Mouse (Mus musculus): ENCODE measurements around the gene Cd180.

Cd180 gene

GRCm38 (mm10) chr13:102778859-102779258 is 85.5 kb downstream of the Cd180 start:
- DNase-seq (ENCODE audit: low read depth, low spot score), result no peak

- DNase-seq (ENCODE audit: low read depth, low spot score), result no peak
These were observed 85.9 kb downstream of the Cd180 start for GRCm38 (mm10) chr13:102779275-102779674.

GRCm38 (mm10) chr13:102783531-102784310 is 90.4 kb downstream of the Cd180 start:
- no peak for DNase-seq (ENCODE audit: low read depth, low spot score)

GRCm38 (mm10) chr13:102786666-102787230 is 93.4 kb downstream of the Cd180 start:
- DNase-seq (ENCODE audit: low read depth, low spot score), result no peak
